Mouse (Mus musculus): ENCODE results near the gene Snta1.

The Snta1 gene

DNA sequence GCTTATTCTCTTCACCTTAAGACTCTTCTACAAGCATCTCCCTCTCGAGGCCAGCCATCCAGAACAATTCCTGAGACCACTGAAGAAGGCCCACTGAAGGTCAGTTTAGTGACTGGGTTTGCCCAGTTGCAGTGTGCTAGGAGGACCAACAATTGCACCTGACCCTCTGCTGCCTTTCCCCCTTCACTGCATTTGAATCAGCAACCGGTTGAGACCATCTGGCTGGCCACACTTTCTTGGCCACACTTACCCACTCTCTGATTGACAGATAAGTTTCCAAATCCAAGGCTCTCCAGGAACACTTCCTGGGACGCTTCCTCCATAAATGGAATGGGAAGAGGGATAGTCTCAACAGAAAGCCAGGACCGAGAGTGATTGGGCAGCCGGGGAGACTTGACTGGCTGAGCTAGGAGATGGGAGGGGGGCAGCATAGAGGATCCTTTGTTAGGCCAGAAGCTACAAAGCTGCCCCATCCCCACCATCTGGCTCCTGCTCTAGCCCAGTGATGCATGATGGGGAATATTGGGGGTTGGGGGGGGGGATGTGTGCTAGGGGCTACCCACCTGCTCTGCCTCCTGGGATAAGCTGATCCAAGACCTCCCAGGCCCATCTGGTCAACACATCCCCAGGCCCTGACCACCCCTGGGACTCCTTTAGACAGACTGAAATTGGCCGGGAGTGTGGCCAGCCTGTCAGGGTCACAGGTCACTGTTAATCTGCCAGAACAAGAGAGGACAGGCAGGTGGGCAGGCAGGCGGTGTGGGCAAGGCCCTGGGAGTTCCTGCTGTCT lies 13.2 kb upstream of the Snta1 start:
- DNase-seq = no peak

DNA sequence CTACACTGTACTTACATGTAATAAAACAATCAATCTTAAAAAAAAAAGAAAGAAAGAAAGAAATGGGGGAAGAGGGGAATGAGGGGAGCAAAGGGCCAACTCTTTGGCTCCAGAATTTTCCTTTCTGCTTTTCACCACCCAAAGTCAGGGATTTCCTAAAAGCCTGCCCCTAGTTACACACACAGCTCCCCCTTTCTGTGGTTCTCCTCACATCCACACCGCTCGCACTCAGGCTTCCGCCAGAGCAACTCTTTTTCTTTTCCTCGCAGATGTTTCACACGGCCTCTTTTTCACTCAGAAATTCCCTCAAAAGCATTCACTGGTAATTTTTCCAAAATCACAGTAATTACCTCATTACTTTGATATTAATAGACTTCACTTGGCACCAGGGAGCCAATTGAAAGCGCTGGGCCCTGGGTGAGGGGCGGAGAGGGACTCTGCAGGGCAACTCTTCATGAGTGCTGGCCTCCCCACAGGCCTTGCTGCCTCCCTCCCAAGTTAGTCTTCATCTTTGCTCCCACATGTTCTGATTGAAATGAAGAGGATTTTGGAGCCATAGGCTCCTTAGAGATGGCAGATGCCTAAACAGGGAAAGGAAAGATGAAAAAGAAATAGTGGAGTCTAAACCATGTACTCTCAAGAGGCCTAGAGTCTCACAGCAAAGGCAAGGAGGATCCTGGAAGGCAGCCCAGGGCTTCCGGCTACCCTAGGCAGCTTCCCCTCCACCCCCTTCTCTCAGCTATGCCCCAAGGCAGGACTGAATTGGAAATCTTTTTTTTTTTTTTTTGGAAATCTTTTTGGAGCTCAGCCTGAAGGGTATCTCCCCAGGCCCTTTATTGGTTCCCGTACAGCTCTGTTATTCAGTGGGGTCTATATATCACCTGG lies 12.0 kb upstream of the Snta1 start:
- no peak for DNase-seq

DNA sequence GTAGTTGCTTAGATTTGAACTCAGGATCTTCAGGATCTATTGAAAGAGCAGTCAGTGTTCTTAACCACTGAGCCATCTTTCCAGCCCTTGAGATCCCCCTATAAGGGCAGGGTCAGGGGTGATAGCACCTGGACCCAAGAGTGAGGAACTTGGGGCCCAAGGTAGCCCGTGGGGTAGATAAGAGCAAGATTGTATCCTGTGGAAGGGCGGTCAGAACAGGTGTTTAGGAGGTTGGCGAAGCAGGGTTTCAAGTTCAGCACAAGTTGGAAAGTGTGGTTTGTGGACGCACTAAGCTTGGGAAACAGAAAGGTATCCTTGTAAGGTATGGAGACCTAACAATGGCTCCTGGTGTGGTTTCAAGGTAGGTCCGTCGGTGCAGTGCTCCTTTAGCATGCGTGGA lies 10.1 kb upstream of the Snta1 start:
- no peak for DNase-seq

DNA sequence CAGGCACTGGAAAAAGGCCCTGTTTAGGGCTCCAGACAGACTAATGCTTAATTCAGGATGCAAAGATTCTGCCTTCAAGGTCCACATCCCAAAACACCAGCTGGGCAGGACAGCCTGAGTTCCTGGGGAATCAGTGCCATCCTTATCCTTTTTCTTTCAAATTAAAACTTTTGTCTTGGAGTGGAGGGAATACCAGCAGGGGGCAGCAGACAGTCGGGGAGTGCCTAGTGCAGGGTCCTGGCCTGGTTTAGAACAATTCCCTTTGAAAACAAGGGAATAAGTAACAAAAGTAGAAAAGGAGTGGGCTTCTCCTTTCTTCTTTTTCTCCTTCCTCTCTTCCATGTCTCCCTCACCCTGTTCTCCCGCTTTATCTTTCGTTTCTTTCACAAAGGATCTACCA lies 9.2 kb upstream of the Snta1 start:
- peak; percentile 80 for DNase-seq

DNA sequence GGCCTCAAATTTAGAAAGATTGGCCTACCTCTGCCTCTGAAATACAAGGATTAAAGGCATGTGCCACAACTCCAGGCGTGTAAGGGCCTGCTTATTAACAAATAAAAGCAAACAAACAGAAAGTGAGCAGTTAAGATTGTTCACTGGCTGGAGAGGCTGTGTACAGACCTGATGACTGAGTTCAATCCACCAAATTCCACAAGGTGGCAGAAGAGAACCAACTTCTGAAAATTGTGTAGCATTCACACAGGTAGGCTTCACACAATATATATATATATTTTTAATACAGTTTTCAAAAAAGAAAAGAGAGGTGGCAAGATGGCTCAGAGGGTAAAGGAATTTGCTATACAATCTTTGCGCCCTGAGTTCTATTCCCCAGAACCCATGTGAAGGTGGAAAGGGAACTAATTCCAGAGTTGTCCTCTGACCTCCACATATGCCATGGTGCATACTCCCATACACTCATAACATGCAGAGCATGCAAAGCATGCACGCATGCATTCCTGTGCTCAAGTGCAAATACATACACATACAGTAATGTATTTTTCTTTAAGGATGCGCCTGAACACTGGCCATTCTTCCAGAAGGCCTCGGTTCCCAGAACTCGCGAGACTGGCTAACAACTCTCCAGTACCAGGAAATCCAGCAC lies 4.2 kb upstream of the Snta1 start:
- DNase-seq = peak; percentile 82

DNA sequence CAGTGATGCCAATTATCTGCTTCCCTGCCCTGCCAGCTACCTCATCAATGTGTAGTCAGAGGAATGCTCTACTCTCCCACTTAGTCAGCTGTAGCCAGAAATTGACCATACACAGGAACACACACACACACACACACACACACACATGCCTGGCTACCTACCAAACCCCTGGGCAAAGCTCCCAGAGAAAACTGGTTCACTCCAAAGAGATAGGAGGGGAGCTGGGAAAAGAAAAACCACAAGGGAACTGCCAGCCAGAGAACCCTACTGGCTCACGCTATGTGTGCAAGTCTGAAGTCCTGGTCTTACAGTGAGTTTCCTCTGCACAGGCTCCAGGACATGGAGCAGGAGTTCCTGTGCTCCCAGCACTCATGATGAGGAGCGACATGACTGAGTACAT lies 2.5 kb upstream of the Snta1 start:
- DNase-seq = peak; percentile 57

DNA sequence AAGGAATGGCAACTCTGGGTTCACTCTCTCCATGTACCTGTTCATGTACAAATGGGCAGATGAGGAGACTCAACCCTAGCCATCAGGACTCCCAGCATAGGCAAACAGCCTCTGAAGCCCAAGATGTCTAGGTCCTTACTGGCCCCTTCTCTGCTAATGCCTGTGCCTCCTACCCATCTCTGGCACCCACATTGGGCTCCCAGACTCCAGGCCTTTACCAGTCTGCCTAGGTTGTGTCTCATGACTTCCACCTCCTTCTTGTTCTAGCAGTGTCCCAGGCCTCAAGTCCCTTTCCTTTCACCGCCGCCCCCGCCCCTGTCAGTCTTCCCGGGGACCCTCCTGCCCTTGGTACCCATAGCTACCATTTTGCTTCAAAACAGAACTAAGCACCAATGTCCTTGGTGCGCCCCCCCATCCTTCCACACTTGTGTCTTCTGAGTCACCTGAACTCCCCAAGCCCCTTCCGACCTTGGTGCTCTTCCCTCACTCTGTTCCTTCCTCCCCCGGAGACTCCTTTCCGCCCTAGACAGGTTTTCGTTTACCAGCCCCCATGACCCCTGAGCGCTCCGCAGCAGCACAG lies 746 bp downstream of the Snta1 start:
- DNase-seq = no peak

DNA sequence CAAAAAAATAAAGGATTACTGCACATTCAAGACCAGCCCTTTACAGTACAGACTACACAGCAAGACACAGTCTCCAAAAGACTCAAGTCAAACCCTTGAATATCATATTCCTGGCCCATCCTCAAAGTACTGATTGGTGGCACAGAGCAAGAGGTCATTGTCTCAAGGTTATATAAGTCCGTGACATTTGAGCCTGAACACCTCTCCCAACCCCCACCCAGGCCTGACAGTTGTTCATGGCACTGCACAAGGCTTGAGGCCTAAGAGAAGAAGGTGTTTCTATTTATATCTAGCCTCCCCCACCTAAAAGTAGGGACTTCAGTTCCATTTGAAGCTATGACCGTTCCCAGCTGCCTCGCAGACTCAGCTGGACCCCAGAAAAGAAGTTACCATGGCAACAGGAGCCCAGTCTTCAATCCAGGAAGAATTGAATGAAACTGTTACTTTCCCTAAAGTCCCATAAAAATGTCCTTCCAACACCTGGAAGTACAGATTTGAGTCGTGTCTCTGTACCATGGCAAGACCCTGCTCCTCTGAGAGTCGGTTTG lies 2.4 kb downstream of the Snta1 start:
- DNase-seq = no peak

DNA sequence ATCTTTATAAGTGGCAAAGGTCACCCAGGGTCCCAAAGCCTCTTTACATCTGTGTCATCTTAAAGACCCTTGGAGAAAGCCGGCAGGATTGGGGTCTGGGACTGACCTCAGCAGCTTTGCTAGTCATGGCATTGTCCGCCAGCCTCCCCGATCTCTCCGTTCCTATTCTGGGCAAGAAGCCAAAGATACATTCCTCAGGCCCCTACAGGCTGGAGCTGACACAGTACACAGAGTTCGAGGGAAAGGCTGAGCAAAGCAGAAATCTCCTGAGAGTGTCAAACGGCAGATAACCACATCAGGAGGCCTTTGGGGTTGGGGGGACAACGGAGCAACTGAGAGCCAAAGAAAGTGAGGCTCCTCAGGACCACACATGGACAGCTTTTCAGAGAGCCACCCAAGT lies 5.1 kb downstream of the Snta1 start:
- DNase-seq = peak; percentile 76

DNA sequence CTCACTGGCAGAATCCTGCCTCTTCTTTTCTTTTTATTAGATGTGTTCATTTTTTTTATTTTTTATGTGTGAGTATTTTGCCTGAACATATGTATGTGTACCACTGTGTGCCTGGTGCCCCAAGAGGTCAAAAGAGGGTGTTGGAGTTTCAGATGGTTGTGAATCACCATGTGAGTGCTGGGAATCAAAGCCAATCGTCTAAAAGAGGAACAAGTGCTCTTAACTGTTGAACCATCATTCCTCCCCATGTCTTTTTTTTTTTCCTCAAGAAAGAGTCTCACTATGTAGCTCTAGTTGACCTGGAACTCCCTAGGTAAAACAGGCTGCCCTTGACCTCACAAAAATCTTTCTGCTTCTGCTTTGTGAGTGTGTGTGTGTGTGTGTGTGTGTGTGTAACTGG lies 5.9 kb downstream of the Snta1 start:
- DNase-seq = no peak

DNA sequence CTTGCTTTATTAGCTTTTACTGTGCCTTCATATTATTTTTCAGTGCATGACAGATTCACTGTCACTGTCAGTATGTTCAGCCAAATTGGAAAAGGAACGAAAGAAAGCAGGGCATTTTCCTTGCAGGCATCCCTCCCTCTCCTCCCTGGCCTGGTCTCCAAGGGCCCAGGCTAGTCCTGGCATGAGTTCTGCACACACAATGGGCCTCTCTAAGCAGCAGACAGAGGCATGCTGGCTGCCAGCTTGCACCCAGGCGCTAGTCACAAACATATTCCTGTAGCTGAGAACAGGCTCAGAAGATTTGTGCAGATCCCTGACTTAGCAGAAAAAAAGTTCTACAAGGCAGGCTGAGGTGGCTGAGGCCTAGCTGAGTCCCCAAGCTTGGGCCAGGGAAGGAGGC lies 8.6 kb downstream of the Snta1 start:
- no peak for DNase-seq

DNA sequence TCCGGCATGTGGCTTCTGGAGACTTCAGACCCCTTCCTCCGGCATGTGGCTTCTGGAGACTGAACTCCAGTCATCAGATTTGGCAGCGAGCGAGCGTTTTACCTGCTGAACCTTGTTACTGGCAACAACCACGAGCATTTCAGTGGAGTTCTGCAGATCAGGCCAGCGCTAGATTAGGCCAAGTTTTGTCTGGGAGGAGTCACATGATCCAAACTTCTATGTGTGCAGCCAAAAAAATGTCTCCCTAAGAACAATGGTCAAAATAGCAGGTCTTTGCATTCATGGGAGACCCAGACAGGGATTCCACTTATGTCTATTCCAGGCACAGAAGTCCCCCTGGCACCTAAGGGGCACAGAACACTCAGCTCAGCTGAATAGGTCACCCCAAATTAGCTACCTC lies 9.6 kb downstream of the Snta1 start:
- DNase-seq = no peak

DNA sequence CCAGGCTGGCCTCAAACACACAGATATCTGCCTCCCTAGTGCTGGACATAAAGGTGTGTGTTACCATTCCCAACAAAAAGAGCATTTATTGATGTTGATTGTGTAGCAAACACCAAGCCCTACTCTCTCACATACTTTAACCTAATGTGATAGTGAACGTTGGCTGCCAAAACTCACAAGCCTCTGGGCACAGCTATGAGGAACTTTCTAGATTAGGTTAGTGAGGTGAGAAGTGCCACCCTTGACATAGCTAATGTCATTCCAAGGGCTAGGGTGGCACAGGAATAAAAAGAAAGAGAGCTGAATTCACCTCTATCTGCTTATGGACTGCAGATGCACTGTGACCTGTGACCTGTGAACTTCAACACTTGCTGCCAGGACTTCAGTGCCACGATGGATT lies 11.4 kb downstream of the Snta1 start:
- DNase-seq = no peak

DNA sequence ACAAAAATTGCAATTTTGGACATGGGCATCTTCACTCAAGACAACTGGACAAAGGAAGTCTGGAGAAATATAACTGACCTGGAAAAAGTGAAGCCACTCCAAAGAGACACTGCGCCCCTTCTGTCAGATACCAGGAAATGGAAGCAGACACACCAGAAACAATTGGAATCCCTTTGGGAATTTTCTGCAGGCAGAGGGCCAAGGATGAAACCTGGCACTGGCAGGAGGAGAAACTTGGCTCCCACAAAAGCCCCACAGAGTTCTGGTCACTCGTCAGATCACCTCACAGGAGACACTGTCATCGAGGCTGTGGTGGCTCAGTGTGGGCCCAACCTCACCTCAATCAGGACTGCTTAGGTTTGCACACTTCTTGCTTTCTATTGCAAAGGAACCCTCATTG lies 13.3 kb downstream of the Snta1 start:
- no peak for DNase-seq

DNA sequence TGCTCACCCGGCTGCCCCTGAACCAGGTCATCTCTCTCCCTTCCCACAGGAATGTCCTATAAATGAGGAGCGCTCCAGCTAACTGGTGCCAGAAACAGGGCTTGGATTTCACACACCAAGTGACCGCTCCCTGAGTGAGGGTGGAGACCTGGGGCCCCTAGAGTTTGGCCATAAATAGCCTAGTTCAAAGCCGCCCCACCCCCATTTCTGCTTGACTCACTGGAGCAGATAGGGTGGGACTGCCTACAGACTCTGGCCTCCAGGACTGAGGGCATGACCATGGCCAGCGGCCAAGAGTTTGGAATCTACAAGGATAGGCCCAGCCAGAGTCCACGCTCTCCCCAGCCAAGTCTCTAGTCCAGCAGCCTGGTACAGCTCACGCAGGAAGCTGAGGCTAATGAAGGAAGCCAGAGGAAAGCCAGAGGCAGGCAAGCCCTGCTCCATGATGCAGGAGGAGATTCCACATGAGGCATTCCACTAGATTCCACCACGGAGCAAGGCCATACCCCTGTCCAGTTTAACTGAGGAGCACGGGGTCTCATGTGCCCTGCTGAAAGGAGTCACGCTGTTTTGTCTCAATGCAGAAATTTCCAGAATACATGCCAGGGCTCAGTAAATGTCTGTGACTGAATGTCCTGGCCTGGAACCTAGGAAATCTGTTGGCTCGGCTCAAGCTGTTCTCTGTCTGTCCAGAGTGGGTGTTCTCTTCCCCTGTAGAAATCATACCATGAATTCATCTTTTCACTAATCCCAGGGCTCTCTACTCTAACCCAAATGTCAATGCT lies 17.5 kb downstream of the Snta1 start:
- DNase-seq = peak; percentile 95

DNA sequence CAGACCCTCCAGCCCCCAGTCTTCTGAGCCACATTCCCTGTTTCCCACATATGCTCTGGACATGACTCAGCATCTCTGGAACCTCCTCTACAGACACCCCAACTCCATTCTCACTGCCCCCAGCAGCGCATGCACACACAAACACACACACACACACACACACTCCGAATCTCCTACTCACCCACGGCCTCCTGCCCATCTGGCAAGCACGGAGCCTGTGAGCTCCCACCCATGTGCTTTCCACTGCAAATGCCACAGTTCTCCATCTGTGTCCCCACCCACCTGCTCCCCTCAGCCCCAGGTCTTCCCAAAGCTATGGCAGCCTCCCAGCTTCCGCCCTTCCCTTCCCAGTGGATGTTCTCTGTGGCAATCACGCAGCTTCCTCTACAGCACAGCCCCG lies 28.8 kb downstream of the Snta1 start:
- no peak for DNase-seq

DNA sequence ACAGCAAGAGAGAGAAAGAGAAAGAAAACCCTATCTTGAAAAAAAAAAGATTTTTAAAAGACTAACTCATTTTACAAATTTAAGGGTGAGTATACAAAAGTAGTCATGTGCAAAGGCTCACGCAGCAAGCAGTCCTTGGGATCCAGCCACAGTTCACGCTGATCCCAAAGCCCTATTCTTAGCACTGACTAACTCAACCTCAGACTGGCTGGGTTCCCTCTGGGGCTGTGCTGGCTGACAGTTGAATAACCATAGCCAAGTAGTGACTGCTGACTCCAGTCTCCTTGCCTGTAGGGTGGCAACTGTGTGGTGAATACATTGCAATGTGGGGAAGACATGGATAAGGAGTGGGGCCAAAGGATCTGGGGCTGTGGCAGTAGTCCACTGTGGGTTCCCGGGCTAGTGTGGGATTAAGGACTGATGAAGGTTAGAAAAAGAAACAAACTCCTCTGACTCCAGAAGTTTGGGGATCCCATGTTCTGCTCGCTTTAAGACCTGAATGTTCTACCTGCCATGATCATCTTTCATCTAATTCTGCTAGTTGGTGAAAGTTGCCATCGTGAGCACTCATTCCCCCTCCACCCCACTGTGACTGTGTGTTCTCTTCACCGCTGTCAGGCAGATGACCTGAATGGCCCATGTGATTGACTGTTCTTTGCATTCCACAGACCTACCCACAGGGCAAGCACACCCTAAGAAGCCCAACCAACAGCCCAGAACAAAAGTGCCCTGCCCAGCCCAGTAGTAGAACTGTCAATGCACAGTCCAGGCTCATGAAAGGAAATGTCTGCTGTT lies 32.9 kb downstream of the Snta1 start:
- DNase-seq = peak; percentile 66

DNA sequence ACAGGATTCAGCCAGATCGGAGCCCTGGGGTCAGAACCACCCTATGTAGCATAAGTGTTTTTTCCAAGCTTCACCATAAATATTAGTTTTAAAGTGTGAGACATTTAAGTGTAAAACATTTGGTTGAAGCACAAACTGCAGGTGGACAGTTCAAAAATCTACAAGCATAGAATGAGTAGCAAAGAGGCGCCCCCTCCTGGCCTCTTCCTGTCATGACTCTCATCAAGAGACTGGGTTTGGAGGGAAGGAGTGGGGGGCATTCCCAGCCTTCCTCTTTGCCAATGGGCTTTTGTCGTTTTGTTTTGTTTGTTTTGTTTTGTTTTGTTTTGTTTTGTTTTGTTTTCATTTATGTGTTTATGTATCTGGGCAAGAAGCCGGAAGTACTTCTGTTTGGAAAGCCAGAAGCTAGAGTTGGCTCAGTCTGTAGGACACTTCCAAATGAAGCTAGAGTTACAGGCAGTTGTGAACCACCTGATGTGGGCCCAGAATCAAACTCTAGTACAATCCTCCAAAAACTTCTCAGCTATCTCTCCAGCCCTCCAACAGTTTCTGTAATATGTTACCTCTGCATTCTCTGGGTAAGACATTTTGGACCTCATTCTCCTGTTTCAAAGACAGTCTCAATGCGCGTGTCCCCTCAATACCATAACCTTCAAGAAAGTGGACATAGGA lies 33.8 kb downstream of the Snta1 start:
- DNase-seq = peak; percentile 78

DNA sequence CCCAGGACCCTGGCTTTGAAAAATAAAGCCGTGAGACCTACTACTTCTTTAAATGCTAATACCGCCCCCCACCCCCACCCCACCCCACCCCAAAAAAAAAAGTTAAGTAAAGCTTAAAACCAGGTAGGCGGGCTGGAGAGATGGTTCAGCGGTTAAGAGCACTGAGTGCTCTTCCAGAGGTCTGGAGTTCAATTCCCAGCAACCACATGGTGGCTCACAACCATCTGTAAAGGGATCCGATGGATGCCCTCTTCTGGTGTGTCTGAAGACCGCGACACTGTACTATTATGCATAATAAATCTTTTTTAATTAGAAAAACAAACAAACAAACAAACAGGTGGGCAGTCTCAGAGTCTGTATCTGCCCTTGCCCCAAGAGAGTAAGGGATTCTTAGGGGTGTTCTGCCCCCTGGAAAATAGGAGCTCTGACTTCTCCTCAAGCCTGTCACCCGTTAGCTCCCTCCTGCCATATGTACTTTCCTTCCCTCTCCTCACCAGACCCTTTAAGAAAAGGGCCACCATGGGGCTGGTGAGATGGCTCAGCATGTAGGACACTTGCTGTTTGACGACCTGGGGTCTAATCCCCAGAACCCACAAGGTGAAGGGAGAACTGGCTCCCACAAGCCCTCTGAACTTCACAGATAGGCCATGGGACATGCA lies 34.9 kb downstream of the Snta1 start, which contains the start of gene Cdk5rap1:
Cdk5rap1 (minus strand) TSS at position 169 of the 659 bp plus-strand sequence.
- DNase-seq = peak; percentile 8

Measured in lung, postnatal 36 days (tissue).